Mouse (Mus musculus): ENCODE results near the gene Pid1.
"Not testable (repeated sequence)": the region's sequence is repeated elsewhere in the genome, so short reads cannot be mapped to it uniquely, and the experiment has no call there.

Pid1 gene

DNA sequence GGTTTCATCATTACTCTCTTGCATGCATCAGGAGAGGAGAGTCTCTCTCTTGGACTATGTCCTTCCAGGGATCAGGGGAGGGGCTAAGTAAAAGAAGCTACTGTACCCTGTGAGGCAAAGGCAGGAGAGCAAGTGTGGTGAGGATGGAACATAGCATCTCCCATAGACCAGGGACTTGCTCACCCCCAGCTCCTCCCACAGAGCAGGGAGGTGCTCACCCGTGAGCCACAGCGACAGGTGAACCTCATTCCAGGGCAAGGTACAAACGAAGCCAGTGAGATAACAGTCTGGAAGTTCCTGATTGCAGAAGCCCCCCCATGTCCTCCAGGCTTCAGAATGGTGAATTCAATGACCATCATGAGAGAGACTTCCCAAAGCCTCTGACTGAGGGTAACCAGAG, 2.6 kb downstream of the Pid1 start:
- no peak for ATAC-seq (ENCODE audit: insufficient number of reproducible peaks, low FRiP score, low TSS enrichment)

GRCm38 (mm10) chr1:84359611-84360500, 4.1 kb downstream of the Pid1 start:
- ATAC-seq (ENCODE audit: insufficient number of reproducible peaks, low FRiP score, low TSS enrichment) = peak; percentile 75

GRCm38 (mm10) chr1:84357216-84357615, 6.8 kb downstream of the Pid1 start:
- ATAC-seq (ENCODE audit: insufficient number of reproducible peaks, low FRiP score, low TSS enrichment) = no peak

GRCm38 (mm10) chr1:84350262-84350661, 13.7 kb downstream of the Pid1 start:
- no peak for ATAC-seq (ENCODE audit: insufficient number of reproducible peaks, low FRiP score, low TSS enrichment)

DNA sequence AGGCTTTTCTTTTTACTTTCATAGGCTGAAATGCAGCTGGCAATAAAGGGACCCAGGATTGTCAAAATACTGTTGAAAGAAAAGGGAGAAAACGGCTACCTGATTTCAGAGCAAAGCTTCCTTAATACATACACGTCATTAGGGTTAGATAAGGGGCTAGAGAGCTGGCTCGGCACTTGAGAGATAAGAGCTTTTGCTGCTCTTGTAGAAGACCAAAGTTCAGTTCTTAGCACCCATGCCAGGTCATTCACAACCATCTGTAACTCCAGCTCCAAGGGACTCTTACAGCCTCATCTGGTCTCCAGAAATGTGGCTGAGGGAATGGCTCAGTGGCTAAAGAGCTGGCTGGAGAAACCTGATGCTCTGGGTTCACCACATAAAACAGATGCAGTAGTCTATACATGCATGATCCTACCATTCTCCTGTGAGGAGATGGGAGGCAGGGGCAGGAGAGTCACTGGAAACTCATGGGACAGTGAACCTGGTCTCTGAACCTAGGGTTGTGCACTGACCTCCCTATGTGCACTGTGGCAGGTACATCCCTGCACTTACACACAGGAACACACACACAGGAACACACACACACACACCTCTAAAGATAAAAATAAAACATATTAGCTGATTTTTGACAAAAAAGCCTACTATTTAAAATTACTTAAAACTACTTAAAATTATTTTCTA, 16.0 kb downstream of the Pid1 start:
- no peak for ATAC-seq (ENCODE audit: insufficient number of reproducible peaks, low FRiP score, low TSS enrichment)

DNA sequence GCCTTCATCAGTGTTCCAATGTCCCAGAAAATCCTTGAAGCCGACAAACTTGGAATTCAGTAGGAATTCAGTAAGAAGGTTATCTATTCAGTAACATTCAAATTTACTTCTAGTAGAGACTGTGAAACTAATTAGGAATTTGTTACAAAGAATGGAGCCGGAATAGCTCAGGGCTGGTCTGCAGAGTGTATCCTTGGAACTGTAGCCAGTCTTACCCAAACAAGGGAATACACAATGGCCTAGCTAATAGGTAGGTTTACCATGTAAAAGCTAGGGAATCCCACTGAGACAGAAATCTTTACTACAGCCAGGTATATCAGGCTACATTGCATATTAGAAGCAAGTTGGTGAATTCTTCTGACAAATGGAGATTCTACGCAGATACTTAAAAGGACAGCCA, 31.2 kb downstream of the Pid1 start:
- not testable (repeated sequence) for ATAC-seq (ENCODE audit: insufficient number of reproducible peaks, low FRiP score, low TSS enrichment)

GRCm38 (mm10) chr1:84331861-84332260, 32.1 kb downstream of the Pid1 start:
- not testable (repeated sequence) for ATAC-seq (ENCODE audit: insufficient number of reproducible peaks, low FRiP score, low TSS enrichment)

DNA sequence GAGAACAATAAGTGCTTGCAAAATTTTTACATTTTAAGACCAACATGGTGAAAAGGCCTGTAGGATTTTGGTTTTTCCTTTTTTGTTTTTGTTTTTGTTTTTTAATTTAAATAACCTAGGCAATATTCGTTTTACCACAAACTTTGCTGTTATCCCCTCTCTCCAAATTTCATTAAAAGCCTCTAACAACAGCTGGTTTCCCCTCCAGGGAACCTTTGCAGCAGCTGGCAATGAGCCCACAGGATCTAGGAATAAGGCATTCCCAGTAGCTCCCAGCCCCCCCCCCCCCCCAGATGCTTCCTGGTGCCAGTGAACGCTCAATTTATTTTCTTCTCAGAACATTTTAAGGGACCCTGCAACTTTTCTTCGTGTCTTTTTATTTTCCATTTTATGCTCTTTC, 38.7 kb downstream of the Pid1 start:
- no peak for ATAC-seq (ENCODE audit: insufficient number of reproducible peaks, low FRiP score, low TSS enrichment)

DNA sequence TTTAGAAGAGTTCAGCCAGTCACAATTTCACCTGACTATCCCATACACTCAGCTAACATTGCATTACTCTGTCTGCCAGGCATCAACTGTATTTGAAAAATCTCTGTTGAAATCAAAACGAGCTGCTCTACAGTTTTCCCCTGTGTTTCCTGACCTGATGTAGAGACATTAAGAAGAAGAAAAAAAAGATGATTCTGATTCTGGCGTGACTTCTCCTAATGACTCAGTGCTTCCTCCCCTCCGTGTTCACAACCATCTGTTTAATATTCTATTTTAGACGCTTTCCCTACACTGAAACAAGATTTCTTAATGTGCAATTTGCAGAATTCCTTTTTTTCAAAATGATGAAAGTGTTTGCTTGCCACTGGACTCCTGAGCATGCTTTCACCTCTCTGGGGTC, 42.7 kb downstream of the Pid1 start:
- ATAC-seq (ENCODE audit: insufficient number of reproducible peaks, low FRiP score, low TSS enrichment) = 0 out of 2 replicates have a peak, but pooled peaks have one; percentile 65

- no peak for ATAC-seq (ENCODE audit: insufficient number of reproducible peaks, low FRiP score, low TSS enrichment)
These were observed 45.4 kb downstream of the Pid1 start for GRCm38 (mm10) chr1:84318569-84318968.

DNA sequence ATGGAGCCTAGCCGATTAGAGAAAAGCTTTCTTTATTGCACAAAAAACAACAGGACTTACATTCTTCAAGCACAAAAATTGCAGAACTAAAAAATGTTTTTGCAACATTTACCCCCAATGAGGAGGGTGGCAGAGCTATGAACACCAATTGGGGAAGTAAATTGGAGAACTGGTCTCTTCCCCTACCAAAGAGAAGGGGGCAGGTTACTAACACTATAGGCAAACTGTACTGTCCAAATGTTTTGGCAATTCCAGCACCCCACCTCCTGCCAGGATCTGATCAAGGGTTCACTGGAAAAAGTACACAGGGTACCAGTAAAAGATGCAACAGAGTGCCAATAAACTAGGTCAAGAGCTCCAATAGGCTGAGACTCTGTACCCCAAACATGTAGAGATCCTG, 46.2 kb downstream of the Pid1 start:
- ATAC-seq (ENCODE audit: insufficient number of reproducible peaks, low FRiP score, low TSS enrichment) = no peak

- no peak for ATAC-seq (ENCODE audit: insufficient number of reproducible peaks, low FRiP score, low TSS enrichment)
These were observed 54.0 kb downstream of the Pid1 start for GRCm38 (mm10) chr1:84309966-84310460.

DNA sequence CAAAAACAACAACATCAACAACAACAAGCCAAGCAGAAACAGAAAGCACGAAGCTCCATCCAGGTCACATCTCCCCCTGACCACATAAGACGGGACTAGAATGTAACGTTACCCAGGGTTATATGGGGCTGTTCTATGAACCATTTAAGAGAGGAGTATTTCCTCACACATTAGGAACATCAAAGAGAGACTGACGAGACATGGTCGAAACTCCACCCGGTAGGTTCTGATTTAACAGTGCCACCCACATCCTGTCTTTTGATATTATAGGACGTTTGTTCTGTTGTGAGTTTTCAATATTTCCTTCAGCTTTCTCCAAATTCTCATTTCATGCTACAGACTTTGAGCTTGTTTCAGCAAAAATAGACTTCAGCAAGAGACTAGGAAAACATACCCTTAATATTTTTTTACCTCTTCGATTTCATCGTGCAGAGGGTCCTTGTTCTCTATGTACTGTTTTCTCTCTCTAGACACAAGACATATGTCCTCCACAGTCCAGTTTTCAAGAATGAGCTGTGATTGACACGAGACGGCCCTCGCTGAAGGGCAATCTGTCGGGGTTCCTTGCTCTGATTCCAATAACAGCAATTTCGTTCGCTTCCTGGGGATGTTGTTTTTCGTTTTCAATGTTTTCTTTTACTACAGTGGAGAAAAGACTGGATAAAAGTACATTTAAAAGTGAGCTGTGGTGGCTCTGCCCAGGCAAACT, 58.1 kb downstream of the Pid1 start:
- no peak for ATAC-seq (ENCODE audit: insufficient number of reproducible peaks, low FRiP score, low TSS enrichment)

DNA sequence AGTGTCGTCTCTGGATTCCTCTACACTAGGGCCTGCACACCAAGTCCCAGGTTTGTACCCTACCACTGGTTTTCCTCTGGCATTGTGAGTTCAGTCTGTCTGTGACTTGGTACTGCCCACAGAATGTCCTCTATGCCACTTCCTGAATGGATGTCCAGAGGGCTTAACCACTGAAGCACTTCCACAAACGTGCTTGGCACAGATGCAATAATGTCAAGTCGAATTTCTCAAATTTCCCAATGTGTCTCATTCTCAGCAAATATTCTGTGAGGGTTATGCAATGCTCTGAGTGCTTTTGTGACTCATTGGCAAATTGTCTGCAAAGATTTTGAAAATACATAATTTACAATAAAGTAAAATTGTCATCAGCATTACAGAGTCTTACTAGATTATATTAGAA, 61.2 kb downstream of the Pid1 start:
- ATAC-seq (ENCODE audit: insufficient number of reproducible peaks, low FRiP score, low TSS enrichment) = no peak

DNA sequence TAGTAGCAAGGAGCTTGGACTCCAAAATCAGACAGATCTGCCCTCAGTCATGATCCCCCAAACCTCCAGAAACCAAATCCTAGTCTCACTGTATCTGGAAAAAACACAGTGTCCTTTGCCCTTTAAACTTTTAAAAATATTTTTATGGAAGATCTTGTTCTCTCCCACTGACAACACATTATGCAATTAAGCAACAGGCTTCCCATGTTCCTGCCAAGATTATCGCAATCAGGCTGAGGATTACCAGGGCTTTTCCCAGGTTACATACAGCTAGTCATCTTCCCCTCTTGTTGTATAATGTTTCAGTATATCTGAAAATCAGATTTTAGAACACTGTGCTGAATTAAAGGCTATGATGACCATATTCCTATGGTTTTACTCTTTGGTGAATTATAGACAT, 64.3 kb downstream of the Pid1 start:
- no peak for ATAC-seq (ENCODE audit: insufficient number of reproducible peaks, low FRiP score, low TSS enrichment)

- peak; percentile 71 for ATAC-seq (ENCODE audit: insufficient number of reproducible peaks, low FRiP score, low TSS enrichment)
These were observed 77.3 kb downstream of the Pid1 start for GRCm38 (mm10) chr1:84286682-84287111.

DNA sequence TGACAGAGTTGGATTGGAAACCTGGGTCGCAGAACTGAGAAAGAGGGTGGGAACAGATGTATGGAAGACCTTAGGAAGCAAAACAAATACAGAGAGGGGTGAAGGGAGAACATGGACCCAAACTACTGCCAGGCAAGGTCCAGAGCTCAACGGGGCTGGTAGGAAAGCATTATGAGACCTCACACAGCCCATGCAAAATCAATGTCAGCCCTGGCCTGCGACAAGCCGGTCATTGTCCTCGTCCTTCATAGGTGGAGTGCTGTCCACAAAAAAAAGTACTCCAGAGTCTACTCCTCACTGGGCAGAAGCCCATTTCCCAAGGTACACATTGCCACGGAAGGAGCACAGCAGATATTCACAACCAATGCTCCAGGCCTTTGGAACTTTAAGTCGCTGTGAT, 78.4 kb downstream of the Pid1 start:
- no peak for ATAC-seq (ENCODE audit: insufficient number of reproducible peaks, low FRiP score, low TSS enrichment)

DNA sequence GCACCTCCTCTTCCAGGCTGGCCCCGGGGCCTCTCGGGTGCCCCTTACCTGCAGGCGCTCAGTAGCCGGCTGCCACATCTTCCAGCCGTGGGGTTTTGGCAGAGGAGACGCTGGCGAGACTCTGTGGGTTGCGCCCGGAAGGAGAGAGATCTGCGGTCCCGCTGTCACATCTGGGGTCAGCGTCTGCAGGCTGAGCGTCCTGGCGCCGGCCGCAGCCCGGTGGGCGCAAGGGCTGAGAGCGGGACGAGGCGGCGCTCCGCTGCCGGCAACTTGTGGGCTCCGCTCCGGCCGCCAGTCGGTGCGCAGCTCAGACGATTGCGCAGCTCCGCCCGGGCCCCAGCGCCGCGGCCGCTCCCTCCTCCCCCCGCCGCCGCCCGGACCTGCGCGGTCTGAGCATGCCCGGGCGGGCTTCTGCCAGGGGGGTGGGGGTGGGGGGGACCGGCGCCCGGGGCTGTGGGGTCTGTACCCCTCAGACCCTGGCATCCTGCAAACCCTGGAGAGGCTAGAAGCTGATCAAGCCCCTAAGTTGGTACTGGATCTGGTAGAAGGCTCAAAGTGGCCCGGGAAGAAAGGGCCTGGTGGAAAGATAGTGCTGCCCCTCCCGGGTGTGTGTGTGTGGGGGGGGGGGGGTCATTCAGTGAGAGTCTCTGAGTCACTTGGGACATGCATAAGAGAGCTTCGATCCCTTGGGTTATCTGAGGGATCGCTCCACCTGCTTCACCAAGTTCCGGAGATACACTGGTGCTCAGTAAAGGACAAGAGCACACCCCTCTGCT, 79.5 kb downstream of the Pid1 start:
- peak; percentile 72 for ATAC-seq (ENCODE audit: insufficient number of reproducible peaks, low FRiP score, low TSS enrichment)

DNA sequence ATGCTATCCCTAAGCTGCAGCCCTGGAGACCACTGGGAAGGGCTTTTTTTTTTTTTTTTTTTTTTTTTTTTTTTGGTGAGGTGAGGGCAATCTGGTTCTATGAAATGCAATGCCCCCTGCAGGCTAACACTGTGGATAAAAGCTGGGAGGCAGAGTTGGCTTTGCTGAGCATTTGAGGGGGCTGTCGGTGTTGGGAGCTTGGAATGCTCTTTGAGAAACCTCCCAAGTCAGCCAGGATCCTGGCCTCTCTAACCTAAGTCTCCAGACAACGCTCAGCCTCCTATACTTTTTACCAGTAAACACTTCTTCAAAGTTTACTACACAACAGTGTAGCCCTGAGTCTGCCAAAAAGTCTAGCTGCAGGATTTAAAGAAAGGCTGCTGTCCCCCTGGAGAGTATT, 80.9 kb downstream of the Pid1 start:
- no peak for ATAC-seq (ENCODE audit: insufficient number of reproducible peaks, low FRiP score, low TSS enrichment)

GRCm38 (mm10) chr1:84280171-84280570, 83.8 kb downstream of the Pid1 start:
- no peak for ATAC-seq (ENCODE audit: insufficient number of reproducible peaks, low FRiP score, low TSS enrichment)
